Mouse (Mus musculus) cerebellum, adult 2 months (tissue): ENCODE measurements around the gene Fgf10. TPM values are rescaled to one million over a fixed set of nuclear protein-coding genes. Genes with fewer than 3 reads are reported as not detected.

ENCODE experiments used
- DNase-seq, 2 experiments: peaks; one replicate each; pipeline ENCODE4 v3.0.0; 2021
- H3K27ac ChIP-seq: fragments of 200-500 bp; 2 replicates; pipeline ENCODE4 v1.5.1; 2012; ENCODE audit warnings: low read length, control low read depth, inconsistent platforms; ENCODE audit not compliant: insufficient read depth
- H3K27me3 ChIP-seq: fragments of 200-500 bp; 2 replicates; pipeline ENCODE4 v1.6.1; 2012; ENCODE audit warnings: inconsistent platforms, mild to moderate bottlenecking, low read length, moderate library complexity; ENCODE audit not compliant: control insufficient read depth, insufficient read depth
- H3K4me1 ChIP-seq: fragments of 200-500 bp; 2 replicates; pipeline ENCODE4 v1.6.1; 2011; ENCODE audit warnings: low read length; ENCODE audit not compliant: control insufficient read depth, insufficient read depth
- H3K4me3 ChIP-seq: fragments of 200-500 bp; replicated peaks from 2 replicates; pipeline ENCODE3; 2011; ENCODE audit warnings: mild to moderate bottlenecking, low read depth, low read length, control low read depth; ENCODE audit not compliant: insufficient read depth
- CTCF ChIP-seq: fragments of 200-500 bp; IDR thresholded peaks from 2 replicates; pipeline ENCODE4 v1.5.1; 2011; ENCODE audit warnings: low read depth, mild to moderate bottlenecking, control low read depth, low read length, moderate library complexity, borderline replicate concordance; ENCODE audit not compliant: insufficient read depth
- POLR2A ChIP-seq: fragments of 200-500 bp; IDR thresholded peaks from 2 replicates; pipeline ENCODE4 v1.6.1; 2011; ENCODE audit warnings: low read length, control low read depth, borderline replicate concordance; ENCODE audit not compliant: insufficient read depth
- WGBS: fragments of 180-500 bp; shearing (Covaris S2); methylation state at CpG from one replicate; pipeline ENCODE4 v1.1.7; 2018; 5-methylcytosine and 5-hydroxymethylcytosine counted together
- polyA plus RNA-seq: library from polyadenylated mRNA; depleted of rRNA; stranded (reverse); fragments of >200 nt; gene quantifications from 2 replicates; pipeline ENCODE4 v1.2.3, GENCODE M21; 2012

The Fgf10 gene
- polyA plus RNA-seq, 1 experiment: 1.8 TPM

GRCm38 (mm10) chr13:118721668-118722067 is 52.1 kb downstream of the Fgf10 start:
- TF ChIP-seq POLR2A (no peak), CTCF (no peak)
- Histone ChIP-seq H3K27ac (no peak overlapping the region), H3K4me1 (no peaks in the 10 kb centered on the region), H3K4me3 (no peak overlapping the region), H3K27me3 (no peaks in the 10 kb centered on the region)
- 66% methylated on average over 1 of the region's 1 CpGs for WGBS
- DNase-seq: no peak

- no peak overlapping the region for H3K27ac ChIP-seq
- 79% methylated on average over 12 of the region's 12 CpGs for WGBS
- H3K4me3 ChIP-seq: no peak overlapping the region
- no peaks in the 10 kb centered on the region for H3K4me1 ChIP-seq
- DNase-seq: no peak
- TF ChIP-seq CTCF: no peak
- no peak for TF ChIP-seq POLR2A
- no peaks in the 10 kb centered on the region for H3K27me3 ChIP-seq
Observed at GRCm38 (mm10) chr13:118731850-118732552, 62.4 kb downstream of the Fgf10 start.

DNA sequence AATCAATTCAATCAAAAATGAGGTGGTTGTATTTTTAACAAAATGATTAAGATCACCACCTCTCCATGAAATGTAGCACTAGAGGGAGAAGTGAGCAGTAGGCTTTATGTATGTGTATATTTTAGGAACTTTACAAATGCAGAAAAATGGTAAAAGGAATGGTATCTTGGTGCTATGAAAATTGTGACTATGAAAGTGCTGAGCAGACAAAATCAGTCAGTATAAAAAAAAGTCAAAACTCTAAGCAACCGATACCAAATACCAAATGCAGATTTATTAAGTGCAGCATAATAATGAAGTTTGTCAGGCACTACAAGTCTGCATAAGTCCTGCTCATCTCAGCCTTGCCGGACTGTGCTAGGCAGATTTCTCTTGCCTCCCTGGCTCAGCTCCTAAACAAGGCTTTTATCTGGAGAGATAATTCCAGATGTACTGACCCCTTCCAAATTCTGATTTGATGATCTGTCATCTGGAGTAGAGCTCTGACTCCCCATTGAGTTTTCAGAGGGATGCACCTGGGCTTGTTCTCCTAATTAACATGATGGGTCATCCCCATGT is 70.3 kb downstream of the Fgf10 start:
- no peaks in the 10 kb centered on the region for H3K27me3 ChIP-seq
- H3K4me1 ChIP-seq: no peaks in the 10 kb centered on the region
- H3K4me3 ChIP-seq: no peak overlapping the region
- 79% methylated on average over 2 of the region's 2 CpGs for WGBS
- no peak overlapping the region for H3K27ac ChIP-seq
- TF ChIP-seq POLR2A: no peak
- TF ChIP-seq CTCF: no peak
- DNase-seq: no peak

GRCm38 (mm10) chr13:118742788-118743187 is 73.2 kb downstream of the Fgf10 start:
- Histone ChIP-seq H3K4me3 (no peak overlapping the region), H3K27ac (no peak overlapping the region), H3K27me3 (no peaks in the 10 kb centered on the region), H3K4me1 (no peaks in the 10 kb centered on the region)
- TF ChIP-seq CTCF (no peak), POLR2A (no peak)
- DNase-seq: no peak
- 90% methylated on average over 4 of the region's 4 CpGs for WGBS

- Histone ChIP-seq H3K27me3 (no peaks in the 10 kb centered on the region), H3K4me3 (no peak overlapping the region), H3K4me1 (no peaks in the 10 kb centered on the region), H3K27ac (no peak overlapping the region)
- no peak for DNase-seq
- 89% methylated on average over 7 of the region's 7 CpGs for WGBS
- no peak for TF ChIP-seq CTCF
- no peak for TF ChIP-seq POLR2A
Observed at GRCm38 (mm10) chr13:118744806-118745205, 75.2 kb downstream of the Fgf10 start.

DNA sequence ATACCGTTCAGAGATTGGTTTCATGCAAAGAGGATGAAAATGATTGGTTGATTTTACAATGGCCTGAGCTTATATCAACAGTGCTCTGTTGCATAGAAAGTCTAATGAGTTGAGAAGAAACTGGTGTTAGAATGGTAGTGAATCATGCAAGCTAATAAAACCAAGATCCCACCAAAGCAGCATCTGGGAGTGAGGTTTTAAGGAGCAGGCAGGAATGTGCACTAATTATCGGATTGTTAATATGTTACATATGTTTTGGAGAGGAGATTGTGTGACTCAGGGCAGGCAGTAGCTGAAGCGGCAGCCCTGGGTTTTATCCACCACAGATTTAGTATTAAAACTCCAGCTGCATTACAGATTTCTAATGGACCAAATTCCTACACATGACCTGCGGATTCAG is 76.8 kb downstream of the Fgf10 start:
- Histone ChIP-seq H3K27me3 (no peaks in the 10 kb centered on the region), H3K27ac (no peak overlapping the region), H3K4me3 (no peak overlapping the region), H3K4me1 (no peaks in the 10 kb centered on the region)
- TF ChIP-seq CTCF (no peak), POLR2A (no peak)
- 86% methylated on average over 4 of the region's 4 CpGs for WGBS
- no peak for DNase-seq

GRCm38 (mm10) chr13:118754024-118754423 is 84.4 kb downstream of the Fgf10 start:
- no peak overlapping the region for H3K27ac ChIP-seq
- 72% methylated on average over 4 of the region's 4 CpGs for WGBS
- H3K4me1 ChIP-seq: no peaks in the 10 kb centered on the region
- no peaks in the 10 kb centered on the region for H3K27me3 ChIP-seq
- DNase-seq: no peak
- no peak overlapping the region for H3K4me3 ChIP-seq
- no peak for TF ChIP-seq POLR2A
- TF ChIP-seq CTCF: no peak

GRCm38 (mm10) chr13:118759021-118759420 is 89.4 kb downstream of the Fgf10 start:
- no peak for DNase-seq
- no peaks in the 10 kb centered on the region for H3K4me1 ChIP-seq
- TF ChIP-seq POLR2A (no peak), CTCF (no peak)
- no peaks in the 10 kb centered on the region for H3K27me3 ChIP-seq
- H3K27ac ChIP-seq: no peak overlapping the region
- WGBS: 10% methylated on average over 2 of the region's 2 CpGs
- H3K4me3 ChIP-seq: no peak overlapping the region
